Mouse (Mus musculus) frontal cortex, postnatal 25 days (tissue): ENCODE data around the gene Plbd1.

Experiments used
- DNase-seq, 2 experiments: peaks; one replicate each; pipeline ENCODE4 v3.0.0; 2022; ENCODE audit warnings: low spot score in 2 of 2

Plbd1 gene

GRCm38 (mm10) chr6:136650664-136651063, 11.1 kb downstream of the Plbd1 start:
- no peak for DNase-seq

- DNase-seq, result no peak
These were observed 14.3 kb downstream of the Plbd1 start for GRCm38 (mm10) chr6:136647455-136647861.

GRCm38 (mm10) chr6:136646207-136646606, 15.5 kb downstream of the Plbd1 start:
- no peak for DNase-seq

- no peak for DNase-seq
These were observed 16.0 kb downstream of the Plbd1 start for GRCm38 (mm10) chr6:136645754-136646153.

GRCm38 (mm10) chr6:136644171-136644570, 17.6 kb downstream of the Plbd1 start:
- DNase-seq, result no peak

- DNase-seq, result no peak
These were observed 26.7 kb downstream of the Plbd1 start for GRCm38 (mm10) chr6:136634982-136635381.

GRCm38 (mm10) chr6:136633719-136634118, 28.0 kb downstream of the Plbd1 start:
- no peak for DNase-seq

- DNase-seq, result no peak
These were observed 28.6 kb downstream of the Plbd1 start for GRCm38 (mm10) chr6:136633154-136633553.

GRCm38 (mm10) chr6:136631945-136632534, 29.7 kb downstream of the Plbd1 start:
- DNase-seq, result no peak

GRCm38 (mm10) chr6:136631519-136631918, 30.2 kb downstream of the Plbd1 start:
- no peak for DNase-seq

GRCm38 (mm10) chr6:136629639-136630038, 32.1 kb downstream of the Plbd1 start:
- DNase-seq, result no peak

GRCm38 (mm10) chr6:136625421-136625820, 36.3 kb downstream of the Plbd1 start:
- DNase-seq, result no peak

- peak; percentile 77 to 85 for DNase-seq
These were observed 41.2 kb downstream of the Plbd1 start for GRCm38 (mm10) chr6:136620361-136621139.

- DNase-seq, result no peak
These were observed 47.6 kb downstream of the Plbd1 start for GRCm38 (mm10) chr6:136614156-136614555.

- DNase-seq, result no peak
These were observed 49.4 kb downstream of the Plbd1 start for GRCm38 (mm10) chr6:136612312-136612711.

GRCm38 (mm10) chr6:136611351-136612215, 50.1 kb downstream of the Plbd1 start:
- DNase-seq, result no peak

- DNase-seq, result no peak
These were observed 59.1 kb downstream of the Plbd1 start for GRCm38 (mm10) chr6:136602601-136603000.

GRCm38 (mm10) chr6:136594541-136594940, 67.2 kb downstream of the Plbd1 start:
- no peak for DNase-seq

GRCm38 (mm10) chr6:136590739-136591138, 71.0 kb downstream of the Plbd1 start:
- no peak for DNase-seq

- no peak for DNase-seq
These were observed 95.7 kb downstream of the Plbd1 start for GRCm38 (mm10) chr6:136566002-136566401.
